ENCODE assay signal across 10 mouse cellular contexts in genomic region chr12:15810926-15811325, GRCm38 (mm10). TPM values are rescaled to one million over a fixed set of nuclear protein-coding genes. Genes with fewer than 3 reads are reported as not detected.
DNase-seq lines count a peak whose midpoint lies in the region; ATAC-seq and TF ChIP-seq lines count a peak whose summit lies in the region.
"Had no signal": no experiment of that assay in that cellular context is flagged by ENCODE, and none has a peak within 500 bp of the region (broad histone marks: within the 10 kb centered on the region; RNA-seq: fewer than 3 reads in every experiment).

No protein-coding gene starts in this region.

- ATAC-seq in kidney, embryonic 15.5 days (replicated peaks; ENCODE audit: low FRiP score) = no peak
- ATAC-seq in heart, postnatal 0 days (ENCODE audit: insufficient read depth, low read depth) = no peak
- no peak for ATAC-seq in midbrain, embryonic 15.5 days (replicated peaks)

- H3K9ac ChIP-seq in kidney, embryonic 15.5 days = no peak overlapping the region
- H3K9ac ChIP-seq in heart, postnatal 0 days (replicated peaks; ENCODE audit: low read depth, low read length) = peak overlapping the region; percentile 31
- peak overlapping the region; percentile 100 for H3K9ac ChIP-seq in midbrain, embryonic 15.5 days

- no peaks in the 10 kb centered on the region for H3K27me3 ChIP-seq in kidney, embryonic 15.5 days
- no peaks in the 10 kb centered on the region for H3K27me3 ChIP-seq in heart, postnatal 0 days (ENCODE audit: control insufficient read depth, insufficient read depth, low read length)
- H3K27me3 ChIP-seq in midbrain, embryonic 15.5 days (replicated peaks) = no peaks in the 10 kb centered on the region

- 51% methylated on average over 7 of the region's 7 CpGs for WGBS in kidney, embryonic 15.5 days
- 24% methylated on average over 7 of the region's 7 CpGs for WGBS in heart, postnatal 0 days
- WGBS in midbrain, embryonic 15.5 days = 5% methylated on average over 7 of the region's 7 CpGs

- no peak overlapping the region for H3K27ac ChIP-seq in kidney, embryonic 15.5 days
- H3K27ac ChIP-seq in brown adipose tissue, adult 24 weeks (replicated peaks; ENCODE audit: low read depth, low read length) = 0 out of 2 replicates have a peak overlapping the region, but pooled peaks have one; percentile 32
- peak overlapping the region; percentile 100 for H3K27ac ChIP-seq in heart, postnatal 0 days (ENCODE audit: low read depth)
- peak overlapping the region; percentile 98 for H3K27ac ChIP-seq in midbrain, embryonic 15.5 days

- no peak for TF ChIP-seq CTCF in heart, postnatal 0 days (IDR thresholded peaks at IDR 0.05; ENCODE audit: low read depth)

- no peaks in the 10 kb centered on the region for H3K9me3 ChIP-seq in kidney, embryonic 15.5 days (replicated peaks)
- H3K9me3 ChIP-seq in heart, postnatal 0 days (replicated peaks; ENCODE audit: control insufficient read depth, low read length) = no peaks in the 10 kb centered on the region
- no peaks in the 10 kb centered on the region for H3K9me3 ChIP-seq in midbrain, embryonic 15.5 days

- TF ChIP-seq EP300 in heart, postnatal 0 days (IDR thresholded peaks at IDR 0.05; ENCODE audit: low read depth) = no peak

- intact Hi-C loops in left cerebral cortex, postnatal 25 days (cut with DNase I) = loop anchor here (2.0 kb wide), 1 partner anchor 50 kb away; no protein-coding TSS in a partner anchor

- H3K4me1 ChIP-seq in kidney, embryonic 15.5 days = peaks cover 39% of the 10 kb centered on the region
- peaks cover 12% of the 10 kb centered on the region for H3K4me1 ChIP-seq in brown adipose tissue, adult 24 weeks (ENCODE audit: control insufficient read depth, insufficient read depth, insufficient read length, low read length)
- peaks cover 46% of the 10 kb centered on the region for H3K4me1 ChIP-seq in heart, postnatal 0 days (ENCODE audit: control insufficient read depth, insufficient read depth)
- peaks cover 54% of the 10 kb centered on the region for H3K4me1 ChIP-seq in midbrain, embryonic 15.5 days

- peaks cover 40% of the 10 kb centered on the region for H3K36me3 ChIP-seq in kidney, embryonic 15.5 days
- peaks cover 45% of the 10 kb centered on the region for H3K36me3 ChIP-seq in heart, postnatal 0 days (replicated peaks; ENCODE audit: control insufficient read depth, insufficient read depth, low read length)
- H3K36me3 ChIP-seq in midbrain, embryonic 15.5 days (replicated peaks) = peaks cover 16% of the 10 kb centered on the region

- peak overlapping the region; percentile 83 for H3K4me2 ChIP-seq in kidney, embryonic 15.5 days
- H3K4me2 ChIP-seq in heart, postnatal 0 days (ENCODE audit: low read depth, low read length) = peak overlapping the region; percentile 77
- H3K4me2 ChIP-seq in midbrain, embryonic 15.5 days = peak overlapping the region; percentile 62

- DNase-seq in kidney, postnatal 25 days = no peak
- no peak for DNase-seq in heart, postnatal 0 days (ENCODE audit: low spot score)
- no peak for DNase-seq in left cerebral cortex, postnatal 25 days (ENCODE audit: low spot score in 2 of 2)
- no peak for DNase-seq in kidney, adult 8-10 months
- no peak for DNase-seq in urinary bladder, adult 2 months (ENCODE audit: low spot score)
- DNase-seq: adrenal gland, postnatal 14 days; kidney, adult 11 months had no signal

- H3K4me3 ChIP-seq in kidney, embryonic 15.5 days (replicated peaks) = peak overlapping the region; percentile 81; the same call in 1 of the 2 replicates
- peak overlapping the region; percentile 23; the same call in 1 of the 2 replicates for H3K4me3 ChIP-seq in brown adipose tissue, adult 24 weeks (ENCODE audit: insufficient read depth, low read depth, low read length)
- H3K4me3 ChIP-seq in heart, postnatal 0 days (ENCODE audit: low read depth, low read length) = peak overlapping the region; percentile 81
- peak overlapping the region; percentile 99 for H3K4me3 ChIP-seq in midbrain, embryonic 15.5 days

RNA-seq across cellular contexts. Expression of gene Trib2, which starts 5.8 kb away (rescaled TPM):
- 54.8 and 56.1 TPM in 2 replicates for polyA plus RNA-seq in kidney, embryonic 15.5 days (2015; fragmentation: Nextera tagmentation; extraction: Ambion mirVana)
- polyA plus RNA-seq in brown adipose tissue, adult 24 weeks (2012; ENCODE audit: insufficient read depth, insufficient read length, missing spikeins) = 2.9 and 6.3 TPM in 2 replicates
- 83.9 and 91.1 TPM in 2 replicates for total RNA-seq in heart, postnatal 0 days (2014; rRNA removed; ENCODE audit: low replicate concordance)
- polyA plus RNA-seq in heart, postnatal 0 days (2015; fragmentation: Nextera tagmentation; extraction: Ambion mirVana) = 55.0 and 57.1 TPM in 2 replicates
- 131 and 148 TPM in 2 replicates for polyA plus RNA-seq in midbrain, embryonic 15.5 days (2015; fragmentation: Nextera tagmentation; extraction: Ambion mirVana)
- 10 to 100 TPM; 43.4 to 60.5 TPM for total RNA-seq in left cerebral cortex, postnatal 25 days (2021)
- 5.7 and 6.1 TPM in 2 replicates for polyA plus RNA-seq in urinary bladder, adult 2 months (2012; rRNA removed)

Comparison
In these comparisons a context has a peak if more than half of its experiments do, and no peak if none do; other contexts are left out.
1. H3K4me3 ChIP-seq: peak in every context shown above with its lines; median percentile 99 in midbrain, embryonic 15.5 days; 81 in kidney, embryonic 15.5 days; 81 in heart, postnatal 0 days; 23 in brown adipose tissue, adult 24 weeks.